Mouse (Mus musculus) monocyte, adult 5-6 weeks (primary cell): ENCODE data around the gene Oasl2. TPM values are rescaled to one million over a fixed set of nuclear protein-coding genes. Genes with fewer than 3 reads are reported as not detected.

Experiments used
- ATAC-seq: fragments of 153-309, 156-312 bp; replicated peaks from 2 replicates; pipeline ENCODE4 v1.8.0; 2017; ENCODE audit warnings: mild to moderate bottlenecking; ENCODE audit not compliant: low TSS enrichment, insufficient number of reproducible peaks, severe bottlenecking, poor library complexity, low FRiP score
- total RNA-seq: library from RNA; stranded (forward); fragments of 200-1000, 200-491, 200-594 nt; gene quantifications from 3 replicates; pipeline ENCODE4 v1.2.3, GENCODE M21; 2017

The Oasl2 gene
- total RNA-seq, 1 experiment from 2014 or later: 10.6 TPM

GRCm38 (mm10) chr5:114949316-114949715 lies 52.6 kb downstream of the Oasl2 start:
- no peak for ATAC-seq

- ATAC-seq: no peak
These were observed 53.1 kb downstream of the Oasl2 start for GRCm38 (mm10) chr5:114949812-114950211.

GRCm38 (mm10) chr5:114950669-114951068 lies 53.9 kb downstream of the Oasl2 start:
- no peak for ATAC-seq

- no peak for ATAC-seq
These were observed 54.6 kb downstream of the Oasl2 start for GRCm38 (mm10) chr5:114951279-114951880.

GRCm38 (mm10) chr5:114953326-114953725 lies 56.6 kb downstream of the Oasl2 start:
- ATAC-seq: no peak

GRCm38 (mm10) chr5:114958069-114958468 lies 61.3 kb downstream of the Oasl2 start:
- ATAC-seq: no peak

Other genes starting within 250 kb of the Oasl2 start
- not detected in 3 replicates for gene Trpv4, start 238.5 kb upstream of the Oasl2 start, total RNA-seq
- gene Gltp, start 206.0 kb upstream of the Oasl2 start, total RNA-seq: 46.4 to 52.1 TPM (median 46.5 TPM) in 3 replicates
- gene Tchp, start 189.2 kb upstream of the Oasl2 start, total RNA-seq: 9.8 to 16.3 TPM (median 12.8 TPM) in 3 replicates
- gene Ankrd13a, start 122.3 kb upstream of the Oasl2 start, total RNA-seq: 185 to 246 TPM (median 193 TPM) in 3 replicates
- 118 to 169 TPM (median 121 TPM) in 3 replicates for gene Git2, start 121.4 kb upstream of the Oasl2 start, total RNA-seq
- 33.0 to 67.3 TPM (median 42.5 TPM) in 3 replicates for gene 1500011B03Rik, start 73.5 kb upstream of the Oasl2 start, total RNA-seq
- gene 4930519G04Rik, start 43.3 kb upstream of the Oasl2 start, total RNA-seq: 0.57 TPM in 1 of 3 replicates, not detected in the others
- gene Gm9936, start 38.3 kb upstream of the Oasl2 start, total RNA-seq: not detected in 3 replicates
- 0.95 to 2.6 TPM (median 1.5 TPM) in 3 replicates for gene Oasl1, start 26.3 kb downstream of the Oasl2 start, total RNA-seq
- gene 2210016L21Rik, start 45.2 kb downstream of the Oasl2 start, total RNA-seq: 4.2 to 13.3 TPM (median 8.5 TPM) in 3 replicates
- not detected in 3 replicates for gene Hnf1a, start 74.2 kb downstream of the Oasl2 start, total RNA-seq
- 29.9 to 52.1 TPM (median 44.8 TPM) in 3 replicates for gene Sppl3, start 114.2 kb downstream of the Oasl2 start, total RNA-seq
- gene Gm10401, start 201.4 kb downstream of the Oasl2 start, total RNA-seq: 0.75 TPM in 1 of 3 replicates, not detected in the others
- gene Acads, start 222.4 kb downstream of the Oasl2 start, total RNA-seq: 10.4 to 19.1 TPM (median 15.8 TPM) in 3 replicates
- 10.1 to 27.7 TPM (median 18.6 TPM) in 3 replicates for gene Unc119b, start 238.0 kb downstream of the Oasl2 start, total RNA-seq